Mouse (Mus musculus) hindbrain, embryonic 15.5 days (tissue): Measurements from ENCODE around the gene Cep295nl. TPM values are rescaled to one million over a fixed set of nuclear protein-coding genes. Genes with fewer than 3 reads are reported as not detected.

Source experiments
- ATAC-seq: fragments of 200-750 bp; cut with Nextera tagmentation; 2 replicates; pipeline ENCODE4 v1.8.0; 2017; ENCODE audit warnings: low read depth, moderate number of reproducible peaks, moderate TSS enrichment; ENCODE audit not compliant: low FRiP score
- H3K27ac ChIP-seq: fragments of 300-500 bp; sonication (generic); replicated peaks from 2 replicates; pipeline ENCODE4 v1.5.1; 2015; ENCODE audit warnings: mild to moderate bottlenecking, inconsistent platforms
- H3K27me3 ChIP-seq: fragments of 300-500 bp; sonication (generic); 2 replicates; pipeline ENCODE4 v1.6.1; 2015; ENCODE audit warnings: control low read depth, inconsistent platforms
- H3K36me3 ChIP-seq: fragments of 300-500 bp; sonication (generic); 2 replicates; pipeline ENCODE4 v1.6.1; 2015; ENCODE audit warnings: control low read depth, inconsistent platforms
- H3K4me1 ChIP-seq: fragments of 300-500 bp; sonication (generic); replicated peaks from 2 replicates; pipeline ENCODE4 v1.6.1; 2015; ENCODE audit warnings: control low read depth, inconsistent platforms
- H3K4me2 ChIP-seq: fragments of 300-500 bp; sonication (generic); 2 replicates; pipeline ENCODE4 v1.6.1; 2015; ENCODE audit warnings: moderate library complexity, mild to moderate bottlenecking, inconsistent platforms
- H3K4me3 ChIP-seq: fragments of 300-500 bp; sonication (generic); 2 replicates; pipeline ENCODE4 v1.5.1; 2015; ENCODE audit warnings: mild to moderate bottlenecking, inconsistent platforms
- H3K9ac ChIP-seq: fragments of 300-500 bp; sonication (generic); 2 replicates; pipeline ENCODE4 v1.6.1; 2015; ENCODE audit warnings: inconsistent platforms
- H3K9me3 ChIP-seq: fragments of 300-500 bp; sonication (generic); 2 replicates; pipeline ENCODE4 v1.6.1; 2016; ENCODE audit warnings: control low read depth, inconsistent platforms
- WGBS: fragments of 180-500 bp; shearing (Covaris S2); methylation state at CpG from one replicate; pipeline ENCODE4 v1.1.7; 2015; 5-methylcytosine and 5-hydroxymethylcytosine counted together
- polyA plus RNA-seq: library from polyadenylated mRNA; unstranded; fragments of >200 nt; fragmentation: Nextera tagmentation; extraction: Ambion mirVana; gene quantifications from 2 replicates; pipeline ENCODE4 v1.2.1, GENCODE M21; 2015

Gene Cep295nl
- polyA plus RNA-seq, 1 experiment from 2014 or later: 0.34 TPM

GRCm38 (mm10) chr11:118369251-118369650 is 27.0 kb upstream of the Cep295nl start:
- Histone ChIP-seq H3K9ac (no peak overlapping the region), H3K9me3 (no peaks in the 10 kb centered on the region), H3K4me3 (no peak overlapping the region), H3K36me3 (no peaks in the 10 kb centered on the region), H3K4me2 (no peak overlapping the region), H3K27ac (no peak overlapping the region), H3K4me1 (no peaks in the 10 kb centered on the region), H3K27me3 (no peaks in the 10 kb centered on the region)
- no peak for ATAC-seq
- 89% methylated on average over 5 of the region's 5 CpGs for WGBS

- no peak for ATAC-seq
- Histone ChIP-seq H3K9ac (no peak overlapping the region), H3K27me3 (no peaks in the 10 kb centered on the region), H3K4me3 (no peak overlapping the region), H3K9me3 (no peaks in the 10 kb centered on the region), H3K36me3 (no peaks in the 10 kb centered on the region), H3K4me1 (peaks cover 2% of the 10 kb centered on the region), H3K27ac (no peak overlapping the region), H3K4me2 (no peak overlapping the region)
- WGBS: 63% methylated on average over 3 of the region's 3 CpGs
These were observed 26.0 kb upstream of the Cep295nl start for GRCm38 (mm10) chr11:118368330-118368729.

- H3K27me3 ChIP-seq: no peaks in the 10 kb centered on the region
- H3K36me3 ChIP-seq: no peaks in the 10 kb centered on the region
- H3K9ac ChIP-seq: no peak overlapping the region
- H3K4me3 ChIP-seq: no peak overlapping the region
- no peaks in the 10 kb centered on the region for H3K9me3 ChIP-seq
- WGBS: 83% methylated on average over 8 of the region's 8 CpGs
- H3K4me1 ChIP-seq: peaks cover 9% of the 10 kb centered on the region
- no peak for ATAC-seq
- H3K4me2 ChIP-seq: no peak overlapping the region
- no peak overlapping the region for H3K27ac ChIP-seq
These were observed 24.3 kb upstream of the Cep295nl start for GRCm38 (mm10) chr11:118366559-118366958.

- Histone ChIP-seq H3K9me3 (no peaks in the 10 kb centered on the region), H3K4me1 (peaks cover 9% of the 10 kb centered on the region), H3K4me3 (no peak overlapping the region), H3K4me2 (no peak overlapping the region), H3K27ac (no peak overlapping the region), H3K36me3 (no peaks in the 10 kb centered on the region), H3K27me3 (no peaks in the 10 kb centered on the region), H3K9ac (no peak overlapping the region)
- 79% methylated on average over 3 of the region's 3 CpGs for WGBS
- no peak for ATAC-seq
These were observed 23.8 kb upstream of the Cep295nl start for GRCm38 (mm10) chr11:118366108-118366507.

- no peaks in the 10 kb centered on the region for H3K36me3 ChIP-seq
- no peak for ATAC-seq
- H3K9me3 ChIP-seq: no peaks in the 10 kb centered on the region
- H3K4me1 ChIP-seq: peaks cover 9% of the 10 kb centered on the region
- 73% methylated on average over 7 of the region's 7 CpGs for WGBS
- no peak overlapping the region for H3K4me3 ChIP-seq
- H3K27ac ChIP-seq: no peak overlapping the region
- H3K4me2 ChIP-seq: no peak overlapping the region
- H3K27me3 ChIP-seq: no peaks in the 10 kb centered on the region
- H3K9ac ChIP-seq: no peak overlapping the region
These were observed 22.9 kb upstream of the Cep295nl start for GRCm38 (mm10) chr11:118365171-118365570.

GRCm38 (mm10) chr11:118364021-118364420 is 21.7 kb upstream of the Cep295nl start:
- ATAC-seq: no peak
- Histone ChIP-seq H3K4me1 (peaks cover 9% of the 10 kb centered on the region), H3K27ac (no peak overlapping the region)

GRCm38 (mm10) chr11:118362971-118363518 is 20.7 kb upstream of the Cep295nl start:
- ATAC-seq: no peak
- H3K27me3 ChIP-seq: no peaks in the 10 kb centered on the region
- H3K4me3 ChIP-seq: no peak overlapping the region
- H3K36me3 ChIP-seq: no peaks in the 10 kb centered on the region
- no peaks in the 10 kb centered on the region for H3K9me3 ChIP-seq
- H3K4me1 ChIP-seq: peaks cover 9% of the 10 kb centered on the region
- peak overlapping the region; percentile 19; the same call in 1 of the 2 replicates for H3K4me2 ChIP-seq
- no peak overlapping the region for H3K27ac ChIP-seq
- no peak overlapping the region for H3K9ac ChIP-seq
- 16% methylated on average over 8 of the region's 8 CpGs for WGBS

More at GRCm38 (mm10) chr11:118364021-118364420, 21.7 kb upstream of the Cep295nl start:
- Histone ChIP-seq H3K9ac (no peak overlapping the region), H3K36me3 (no peaks in the 10 kb centered on the region), H3K4me3 (no peak overlapping the region), H3K27me3 (no peaks in the 10 kb centered on the region), H3K4me2 (no peak overlapping the region), H3K9me3 (no peaks in the 10 kb centered on the region)
- 93% methylated on average over 4 of the region's 4 CpGs for WGBS

GRCm38 (mm10) chr11:118362501-118362900 is 20.2 kb upstream of the Cep295nl start:
- no peak overlapping the region for H3K9ac ChIP-seq
- WGBS: 80% methylated on average over 1 of the region's 1 CpGs

GRCm38 (mm10) chr11:118360907-118361341 is 18.6 kb upstream of the Cep295nl start:
- Histone ChIP-seq H3K27me3 (no peaks in the 10 kb centered on the region), H3K4me1 (peaks cover 11% of the 10 kb centered on the region), H3K27ac (no peak overlapping the region), H3K36me3 (no peaks in the 10 kb centered on the region), H3K9ac (no peak overlapping the region), H3K9me3 (no peaks in the 10 kb centered on the region), H3K4me3 (no peak overlapping the region), H3K4me2 (no peak overlapping the region)
- ATAC-seq: no peak
- WGBS: 69% methylated on average over 10 of the region's 10 CpGs

More at GRCm38 (mm10) chr11:118362501-118362900, 20.2 kb upstream of the Cep295nl start:
- H3K27ac ChIP-seq: no peak overlapping the region
- H3K36me3 ChIP-seq: no peaks in the 10 kb centered on the region
- no peak overlapping the region for H3K4me2 ChIP-seq
- no peak overlapping the region for H3K4me3 ChIP-seq
- no peaks in the 10 kb centered on the region for H3K27me3 ChIP-seq
- peaks cover 9% of the 10 kb centered on the region for H3K4me1 ChIP-seq
- no peak for ATAC-seq
- H3K9me3 ChIP-seq: no peaks in the 10 kb centered on the region

- Histone ChIP-seq H3K9ac (no peak overlapping the region), H3K4me3 (no peak overlapping the region), H3K4me2 (no peak overlapping the region), H3K4me1 (peaks cover 15% of the 10 kb centered on the region), H3K27me3 (no peaks in the 10 kb centered on the region), H3K9me3 (no peaks in the 10 kb centered on the region), H3K36me3 (no peaks in the 10 kb centered on the region), H3K27ac (no peak overlapping the region)
- ATAC-seq: no peak
- WGBS: 71% methylated on average over 7 of the region's 7 CpGs
These were observed 18.2 kb upstream of the Cep295nl start for GRCm38 (mm10) chr11:118360491-118360890.

- peak within 1 kb of the TSS; percentile 89 for H3K27ac ChIP-seq
- H3K9ac ChIP-seq: peak within 1 kb of the TSS; percentile 96
- peaks cover 35% of the 10 kb centered on the region for H3K4me1 ChIP-seq
- peak; percentile 9; the same call in 1 of the 2 replicates for ATAC-seq
- peak within 1 kb of the TSS; percentile 90 for H3K4me3 ChIP-seq
- H3K9me3 ChIP-seq: no peaks in the 10 kb centered on the region
- H3K4me2 ChIP-seq: peak within 1 kb of the TSS; percentile 92
- H3K27me3 ChIP-seq: no peaks in the 10 kb centered on the region
- H3K36me3 ChIP-seq: no peaks in the 10 kb centered on the region
- 27% methylated on average over 6 of the region's 6 CpGs for WGBS
These were observed 13.3 kb upstream of the Cep295nl start, which contains the start of gene Timp2 for GRCm38 (mm10) chr11:118355640-118356039. Timp2 (minus strand) TSS chr11:118355740.

GRCm38 (mm10) chr11:118355205-118355604 is 12.9 kb upstream of the Cep295nl start:
- peak overlapping the region; percentile 96 for H3K9ac ChIP-seq
- 0% methylated on average over 23 of the region's 43 CpGs for WGBS
- H3K9me3 ChIP-seq: no peaks in the 10 kb centered on the region
- H3K27ac ChIP-seq: peak overlapping the region; percentile 89
- no peaks in the 10 kb centered on the region for H3K27me3 ChIP-seq
- H3K4me3 ChIP-seq: peak overlapping the region; percentile 90
- peak overlapping the region; percentile 92 for H3K4me2 ChIP-seq
- H3K36me3 ChIP-seq: no peaks in the 10 kb centered on the region
- H3K4me1 ChIP-seq: peaks cover 35% of the 10 kb centered on the region
- ATAC-seq: peak; percentile 93
